Mouse (Mus musculus) adrenal gland, adult 18-20 months (tissue): Measurements from ENCODE around the gene Dgka. TPM values are rescaled to one million over a fixed set of nuclear protein-coding genes. Genes with fewer than 3 reads are reported as not detected.

Experiments used
- DNase-seq, 2 experiments: peaks; one replicate each; pipeline ENCODE4 v3.0.0; 2021 to 2022; ENCODE audit warnings: low spot score in 2 of 2
- total RNA-seq, 2 experiments: library from RNA; stranded (reverse); gene quantifications; 1 replicate in 1 of 2; 2 replicates in 1 of 2; pipeline ENCODE4 v1.2.3; 2021

The Dgka gene
- total RNA-seq, 2 experiments from 2014 or later = 16.3 to 18.1 TPM

DNA sequence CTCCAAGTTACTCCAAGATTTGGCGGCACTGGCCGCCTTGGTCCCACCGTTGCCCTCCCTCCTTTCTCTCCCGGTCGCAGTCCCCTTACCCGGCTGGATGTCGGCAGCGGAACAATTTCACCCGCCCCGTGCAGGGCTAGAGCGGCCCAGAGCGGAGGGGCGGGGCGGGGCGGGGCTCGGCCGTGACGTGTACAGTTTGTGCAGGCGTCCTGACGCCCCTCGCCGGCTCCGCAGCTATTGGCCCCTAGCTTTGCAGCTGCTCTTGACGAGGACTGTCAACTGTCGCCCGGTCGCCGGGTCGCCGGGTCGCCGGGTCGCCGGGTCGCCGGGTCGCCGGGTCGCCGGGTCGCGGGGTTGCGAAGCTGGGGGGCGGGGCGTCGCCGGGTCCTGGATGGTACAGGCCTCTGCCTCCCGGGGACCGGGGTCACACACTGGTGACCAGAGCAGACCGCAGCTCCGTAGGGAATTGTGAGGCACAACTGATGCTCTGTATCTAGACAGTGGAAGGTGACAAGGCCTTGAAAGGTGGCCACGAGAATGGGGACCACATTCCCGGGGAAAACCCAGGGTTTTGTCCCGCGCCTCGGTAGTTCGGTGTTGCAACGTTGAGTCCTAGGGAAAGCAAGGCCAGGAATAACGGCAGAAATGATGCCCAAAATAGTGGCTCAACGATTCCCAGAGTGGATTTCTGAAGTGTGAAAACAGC, 70.7 kb downstream of the Dgka start, which contains the start of gene Suox:
Suox (minus strand) TSS at position 311 of the 706 bp plus-strand sequence.
- peak; percentile 76 to 79 for DNase-seq

GRCm38 (mm10) chr10:128671148-128671547, 73.5 kb downstream of the Dgka start:
- no peak for DNase-seq

Other genes with a start within 250 kb of the Dgka start
- 10 to 100 TPM in 1 of 2 experiments, 1 to 10 TPM in 1; 5.3 to 11.6 TPM for gene Myl6b, start 246.2 kb downstream of the Dgka start, total RNA-seq
- 10 to 100 TPM; 23.6 to 39.0 TPM for gene Esyt1, start 219.0 kb downstream of the Dgka start, total RNA-seq
- 10 to 100 TPM; 14.5 TPM for gene Zc3h10, start 197.1 kb downstream of the Dgka start, total RNA-seq
- 1,000 to 10,000 TPM; 2,692 to 2,714 TPM for gene Rpl41, start 195.6 kb downstream of the Dgka start, total RNA-seq
- gene Pa2g4, start 178.9 kb downstream of the Dgka start, total RNA-seq = 10 to 100 TPM; 72.6 to 85.2 TPM
- gene Erbb3, start 155.2 kb downstream of the Dgka start, total RNA-seq = 1 to 10 TPM; 2.6 to 4.0 TPM
- 100 to 1,000 TPM; 564 to 729 TPM for gene Rps26, start 118.1 kb downstream of the Dgka start, total RNA-seq
- gene Ikzf4, start 98.9 kb downstream of the Dgka start, total RNA-seq = 1 to 10 TPM; 2.3 TPM
- gene Suox, start 70.8 kb downstream of the Dgka start, total RNA-seq = 10 to 100 TPM; 29.4 to 37.6 TPM
- 100 to 1,000 TPM; 112 to 122 TPM for gene Rab5b, start 48.6 kb downstream of the Dgka start, total RNA-seq
- 1 to 10 TPM in 1 of 2 experiments, under 1 TPM in 1; 0.42 to 1.1 TPM for gene Pmel, start 40.7 kb downstream of the Dgka start, total RNA-seq
- 10 to 100 TPM; 12.8 to 13.1 TPM for gene Cdk2, start 39.8 kb downstream of the Dgka start, total RNA-seq
- 10 to 100 TPM; 21.6 to 23.8 TPM for gene Pym1, start 3.0 kb upstream of the Dgka start, total RNA-seq
- 10 to 100 TPM; 33.1 to 41.7 TPM for gene Mmp19, start 46.1 kb upstream of the Dgka start, total RNA-seq
- gene Dnajc14, start 59.2 kb upstream of the Dgka start, total RNA-seq = 10 to 100 TPM; 60.0 to 67.1 TPM
- 1 to 10 TPM; 6.7 to 7.6 TPM for gene Tmem198b, start 59.5 kb upstream of the Dgka start, total RNA-seq
- gene Sarnp, start 72.5 kb upstream of the Dgka start, total RNA-seq = 10 to 100 TPM; 52.6 to 53.4 TPM
- 10 to 100 TPM; 45.2 to 52.3 TPM for gene Ormdl2, start 76.8 kb upstream of the Dgka start, total RNA-seq
- 1 to 10 TPM; 1.4 to 1.9 TPM for gene Gdf11, start 146.9 kb upstream of the Dgka start, total RNA-seq
- gene Cd63, start 156.1 kb upstream of the Dgka start, total RNA-seq = 100 to 1,000 TPM; 288 to 358 TPM
- gene Rdh5, start 178.0 kb upstream of the Dgka start, total RNA-seq = 10 to 100 TPM in 1 of 2 experiments, 1 to 10 TPM in 1; 9.8 to 11.8 TPM
- gene Bloc1s1, start 179.2 kb upstream of the Dgka start, total RNA-seq = 100 to 1,000 TPM; 177 to 191 TPM
- 10 to 100 TPM; 10.7 to 25.7 TPM for gene Itga7, start 189.0 kb upstream of the Dgka start, total RNA-seq
- under 1 TPM; 0.32 to 0.33 TPM for gene Mettl7b, start 216.1 kb upstream of the Dgka start, total RNA-seq
- gene Olfr9, start 244.6 kb upstream of the Dgka start, total RNA-seq = not detected